Mouse (Mus musculus) ovary, postnatal 36 days (tissue): ENCODE measurements around the gene Sec22c.
A peak's percentile ranks its signal among the peaks of the same experiment; 100 is the strongest.

Source experiments
- DNase-seq: peaks from one replicate; pipeline ENCODE4 v3.0.0; 2022; ENCODE audit warnings: low spot score, mixed read lengths

Gene Sec22c

DNA sequence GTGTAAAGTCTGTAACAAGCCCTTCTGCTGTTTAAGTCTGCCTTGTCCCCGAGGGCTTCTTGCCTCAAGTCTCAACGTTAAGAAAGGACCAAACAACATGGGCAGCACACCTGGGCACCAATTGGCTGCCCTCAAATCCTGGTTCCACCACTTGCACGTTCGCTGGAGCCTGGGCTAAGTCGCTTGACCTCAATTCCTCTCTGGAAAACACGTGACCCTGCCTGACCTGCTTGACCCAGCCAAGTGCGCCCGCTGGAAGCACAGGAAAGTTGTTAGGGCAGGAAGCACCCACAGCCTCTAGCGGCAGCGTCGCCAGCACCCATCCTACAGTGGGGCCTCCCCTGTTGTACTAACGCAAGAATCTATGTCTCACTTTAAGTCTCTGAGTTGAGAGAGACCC is 10.6 kb downstream of the Sec22c start:
- no peak for DNase-seq

DNA sequence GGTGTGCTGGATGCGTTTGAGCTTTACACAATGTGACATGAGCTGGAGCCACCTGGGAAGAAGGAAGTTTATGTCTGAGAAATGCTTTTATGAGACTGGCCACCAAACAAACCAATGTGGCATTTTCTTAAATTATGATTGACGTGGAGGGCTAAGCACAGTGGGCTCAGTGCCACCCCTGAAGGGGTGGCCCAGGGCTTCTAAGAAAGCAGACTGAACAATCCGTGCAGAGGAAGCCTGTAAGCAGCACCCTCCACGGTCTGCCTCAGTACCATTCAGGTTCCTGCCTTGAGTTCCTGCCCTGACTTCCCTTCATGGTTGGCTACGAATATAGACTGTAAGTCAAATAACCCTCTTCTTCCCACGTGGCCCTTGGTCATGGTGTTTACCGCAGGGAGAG is 14.6 kb downstream of the Sec22c start:
- no peak for DNase-seq

DNA sequence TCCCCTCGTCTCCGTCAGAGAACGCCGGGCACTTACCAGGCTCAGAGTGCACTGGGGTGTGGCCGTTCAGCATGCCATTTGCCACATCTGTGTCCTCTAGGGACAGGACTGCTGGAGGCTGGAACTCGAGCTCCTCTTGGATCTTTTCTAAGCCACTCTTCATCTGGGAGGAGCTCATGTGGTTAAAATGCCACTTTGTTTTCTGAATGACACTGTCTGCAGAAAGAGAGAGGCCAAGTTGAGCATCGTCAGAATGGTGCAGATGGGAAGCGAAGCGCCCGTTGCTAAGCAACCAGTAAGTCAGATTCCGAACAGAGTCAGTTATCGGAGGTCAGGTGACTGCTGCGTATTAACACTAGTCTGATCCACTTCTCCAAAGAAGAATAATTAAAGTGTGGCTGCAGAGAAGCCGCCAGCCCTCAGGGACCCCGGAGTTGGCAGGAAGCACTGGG is 15.1 kb downstream of the Sec22c start:
- no peak for DNase-seq

DNA sequence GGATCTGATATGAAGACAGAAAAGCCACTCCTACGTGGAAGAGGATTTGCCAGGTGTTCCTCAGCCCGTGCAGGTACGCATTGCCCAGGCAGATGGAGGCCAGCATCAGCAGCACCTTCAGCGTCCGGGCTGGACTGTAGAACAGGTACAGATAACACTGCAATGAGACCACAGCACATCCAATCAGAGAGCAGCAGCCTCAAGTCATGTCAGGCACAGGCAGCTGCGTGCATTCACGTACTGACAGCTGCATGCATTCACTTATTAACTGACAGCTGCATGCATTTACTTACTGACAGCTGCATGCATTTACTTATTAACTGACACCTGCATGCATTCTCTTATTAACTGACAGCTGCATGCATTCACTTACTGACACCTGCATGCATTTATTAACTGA is 20.6 kb downstream of the Sec22c start:
- DNase-seq = no peak

DNA sequence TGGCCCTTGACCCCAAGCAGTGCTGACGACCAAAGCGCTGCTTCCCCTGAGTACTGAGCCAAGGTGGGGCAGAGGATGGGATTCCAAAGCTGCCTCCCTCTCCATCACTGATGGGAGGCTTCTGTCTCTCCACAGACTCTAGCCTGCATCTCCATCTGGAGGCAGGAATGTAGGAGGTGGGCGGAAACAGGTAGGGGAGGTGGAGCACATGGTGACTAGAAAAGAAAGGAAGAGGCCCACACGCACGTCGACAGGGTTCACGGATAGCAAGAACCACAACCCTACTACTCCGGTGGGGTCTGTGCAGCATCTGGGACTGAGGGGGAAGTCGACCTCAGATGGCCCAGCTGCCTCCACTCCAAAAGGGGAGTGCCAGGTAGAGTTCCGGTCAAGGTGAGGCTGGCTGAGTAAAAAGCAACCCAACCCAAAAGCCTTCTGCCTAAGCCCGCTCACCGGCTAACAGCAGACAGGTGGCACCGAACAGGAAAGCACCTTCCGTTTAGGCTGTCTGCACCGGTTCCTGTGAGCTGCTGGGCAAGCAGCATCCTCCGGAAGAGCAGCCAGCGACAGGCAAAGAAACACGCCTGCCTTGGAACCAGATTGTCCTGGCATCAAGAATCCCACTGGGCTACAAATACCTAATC is 23.1 kb downstream of the Sec22c start:
- DNase-seq = no peak

DNA sequence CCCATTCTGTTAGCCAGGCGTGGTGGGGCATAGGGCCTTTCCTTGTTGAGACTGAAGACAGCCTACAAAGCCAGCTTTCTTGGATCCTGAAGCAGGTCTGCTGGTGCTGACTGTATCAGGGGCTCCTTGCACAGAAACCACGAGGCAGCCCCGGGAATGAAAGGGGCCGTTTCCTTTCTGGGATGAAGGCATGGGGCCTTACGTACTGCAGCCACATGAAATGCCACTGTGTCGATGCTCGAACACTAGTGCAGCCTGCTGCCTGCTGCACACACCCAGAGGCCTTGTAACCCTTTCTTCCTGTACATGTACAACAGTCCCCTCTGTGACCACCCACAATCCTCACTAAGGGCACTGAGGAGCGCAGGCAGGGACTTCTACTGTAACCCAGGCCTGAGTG is 24.1 kb downstream of the Sec22c start:
- no peak for DNase-seq

DNA sequence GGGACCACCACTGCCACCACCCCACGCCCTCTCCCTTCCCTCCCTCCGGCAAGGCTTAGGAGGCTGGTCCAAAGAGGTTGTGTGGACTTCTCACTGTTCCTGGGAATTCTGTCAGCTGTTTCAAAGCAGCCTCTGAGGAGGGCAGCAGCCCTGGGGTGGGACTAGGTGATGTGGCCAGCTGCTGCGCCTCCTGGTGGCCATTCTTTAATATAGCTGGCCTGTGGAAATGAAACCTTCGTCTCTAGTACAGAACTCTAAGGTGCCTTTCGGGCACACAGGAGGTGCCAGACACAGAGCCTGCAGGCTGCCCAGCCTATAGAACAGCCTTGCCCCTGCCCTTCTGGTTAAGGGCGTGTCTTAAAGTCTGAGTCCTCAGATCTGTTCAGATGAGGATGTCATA is 25.7 kb downstream of the Sec22c start:
- peak; percentile 41 for DNase-seq

DNA sequence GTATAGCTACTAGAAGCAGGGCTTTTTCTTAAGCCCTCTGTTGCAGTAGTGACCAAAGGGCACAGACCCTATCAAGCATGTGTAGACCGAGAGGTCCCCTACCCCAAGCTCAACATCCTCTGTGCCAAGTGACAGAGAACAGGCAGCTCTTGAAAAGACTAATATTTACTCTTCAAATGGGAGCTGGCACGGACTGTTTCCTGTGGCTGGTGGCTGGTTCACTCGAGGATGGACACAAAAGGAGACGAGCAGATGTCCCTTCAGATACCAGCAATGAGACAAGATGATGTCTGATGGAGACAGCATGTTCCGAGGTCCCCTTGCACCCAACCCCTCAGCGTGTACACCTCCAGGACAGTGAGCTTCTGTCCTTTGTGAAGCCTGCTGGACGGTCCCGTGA is 27.8 kb downstream of the Sec22c start:
- DNase-seq = no peak

DNA sequence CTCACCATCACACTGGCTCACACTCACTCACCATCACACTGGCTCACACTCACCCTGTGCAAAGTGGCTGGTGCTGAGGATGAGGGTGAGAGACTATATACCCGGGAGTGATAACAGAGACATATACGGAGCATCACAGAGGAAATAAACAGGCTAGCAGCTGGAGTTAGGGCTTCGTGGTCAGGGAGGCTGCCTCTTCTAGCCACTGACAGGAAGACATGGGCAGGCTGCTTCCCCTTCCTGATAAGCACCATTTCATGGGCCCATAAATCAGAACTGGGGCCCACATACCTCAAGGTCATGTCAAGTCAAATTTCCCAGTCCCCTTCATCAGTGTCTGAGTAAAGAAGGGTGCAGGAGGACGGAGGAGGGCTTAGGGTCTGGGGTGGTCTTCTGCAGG is 28.2 kb downstream of the Sec22c start:
- no peak for DNase-seq

DNA sequence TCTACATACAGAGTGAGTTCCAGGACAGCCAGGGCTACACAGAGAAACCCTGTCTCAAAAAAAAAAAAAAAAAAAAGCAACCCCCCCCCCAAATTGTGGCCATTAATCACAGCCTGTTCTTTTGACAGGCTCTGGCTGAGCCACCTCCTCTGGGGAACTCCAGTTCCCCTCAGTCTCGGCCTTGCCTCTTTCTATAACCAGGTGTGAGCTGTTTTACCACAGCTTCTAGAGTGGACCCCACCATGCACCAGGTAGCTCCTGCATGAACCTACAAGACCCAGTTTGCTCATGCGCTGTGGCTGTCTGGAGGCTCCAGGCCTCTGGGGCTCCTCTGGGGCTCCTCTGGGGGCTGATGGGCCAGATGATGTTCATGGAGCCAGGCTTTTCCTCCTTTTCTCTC is 29.7 kb downstream of the Sec22c start:
- DNase-seq = no peak

DNA sequence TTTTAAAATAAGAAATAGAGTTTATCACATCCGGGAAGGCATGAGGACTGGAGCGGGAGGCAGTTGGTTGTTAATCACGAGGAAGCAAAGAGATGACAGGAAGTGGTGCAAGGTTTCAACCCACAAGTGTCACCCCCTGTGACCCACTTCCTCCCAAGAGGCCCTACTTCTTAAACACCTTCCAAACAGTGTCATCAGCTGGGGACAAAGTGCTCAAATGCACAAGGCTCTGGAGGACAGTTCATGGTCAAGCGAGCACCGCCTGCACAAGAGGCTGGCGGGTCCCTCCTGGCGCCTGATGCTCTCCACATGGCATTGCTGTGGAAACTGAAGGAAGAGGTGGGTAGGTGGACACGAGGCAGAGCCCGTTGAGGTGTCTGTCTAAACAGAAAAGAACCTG is 30.3 kb downstream of the Sec22c start:
- no peak for DNase-seq

DNA sequence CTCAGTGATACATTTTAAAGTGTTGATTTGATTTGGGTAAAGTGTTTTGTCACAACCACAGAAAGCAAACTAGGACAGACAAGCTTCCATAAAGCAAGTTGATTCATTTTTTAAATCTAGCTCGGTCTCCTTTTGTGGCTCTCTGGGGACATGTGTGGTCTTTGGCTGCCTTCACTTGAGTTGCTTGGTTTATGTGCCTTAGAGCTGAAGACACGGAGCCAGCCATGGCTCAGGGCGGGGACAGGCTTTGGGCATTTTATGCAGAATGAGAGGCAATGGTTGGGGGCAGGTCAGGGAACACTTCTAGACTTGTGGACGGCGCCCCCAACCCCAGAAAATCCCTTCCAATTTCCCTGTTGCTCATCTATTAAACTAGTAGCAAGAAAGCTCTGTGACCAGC is 31.6 kb downstream of the Sec22c start:
- no peak for DNase-seq

DNA sequence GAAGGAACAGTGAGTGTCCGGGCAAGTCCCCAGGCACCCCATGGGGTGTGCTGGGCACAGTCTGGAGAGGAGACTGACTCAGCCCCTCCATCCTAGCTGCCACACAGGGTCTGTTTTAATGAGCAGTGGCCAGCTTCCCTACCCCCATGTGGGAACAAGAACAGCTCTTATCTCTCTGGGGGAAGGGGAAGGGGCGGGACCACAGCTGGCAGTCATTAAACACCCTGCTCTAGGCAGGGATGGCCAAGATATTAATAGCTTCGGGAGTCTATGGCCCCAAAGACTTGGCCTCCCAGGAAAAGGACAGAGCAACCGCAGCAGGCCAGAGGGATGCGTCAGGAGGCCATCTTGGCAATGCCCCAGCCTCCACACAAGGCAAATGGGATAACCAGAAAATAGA is 33.0 kb downstream of the Sec22c start:
- DNase-seq = no peak

DNA sequence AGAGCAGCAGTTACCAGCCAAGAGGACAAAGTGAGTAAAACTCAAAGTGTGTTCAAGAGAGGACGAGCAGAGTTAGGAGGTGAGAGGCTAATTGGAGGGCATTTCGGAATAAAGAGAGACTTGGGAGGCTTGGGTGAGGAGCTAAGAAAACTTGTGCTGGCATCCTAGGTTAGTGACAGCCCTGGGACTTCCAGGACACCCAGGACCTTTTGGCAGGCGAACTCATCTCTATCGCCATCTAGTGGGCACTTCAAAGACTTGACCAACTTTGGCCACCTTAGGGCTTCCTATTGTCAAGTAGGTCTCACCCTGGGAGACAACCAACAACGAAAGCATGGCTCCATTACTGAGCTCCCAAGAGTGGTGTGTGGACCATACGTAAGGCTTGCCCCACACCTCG is 34.0 kb downstream of the Sec22c start:
- peak; percentile 19 for DNase-seq

DNA sequence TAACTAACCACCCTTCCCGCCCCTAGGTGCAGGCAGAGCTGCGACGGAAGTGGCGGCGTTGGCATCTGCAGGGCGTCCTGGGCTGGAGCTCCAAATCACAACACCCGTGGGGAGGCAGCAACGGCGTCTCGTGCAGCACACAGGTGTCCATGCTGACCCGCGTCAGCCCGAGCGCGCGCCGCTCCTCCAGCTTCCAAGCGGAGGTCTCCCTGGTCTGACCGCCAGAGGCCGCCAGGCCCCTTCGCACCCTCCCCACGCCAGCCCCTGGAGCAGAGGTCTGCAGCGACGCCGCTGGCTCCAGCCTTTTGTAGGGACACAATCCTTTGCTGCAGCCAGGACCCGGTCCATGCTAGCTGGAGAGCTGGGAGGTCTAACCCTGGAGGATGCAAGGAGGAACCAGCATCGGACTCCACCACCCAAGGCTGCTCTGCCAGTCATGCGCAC is 35.9 kb downstream of the Sec22c start:
- peak; percentile 73 for DNase-seq

DNA sequence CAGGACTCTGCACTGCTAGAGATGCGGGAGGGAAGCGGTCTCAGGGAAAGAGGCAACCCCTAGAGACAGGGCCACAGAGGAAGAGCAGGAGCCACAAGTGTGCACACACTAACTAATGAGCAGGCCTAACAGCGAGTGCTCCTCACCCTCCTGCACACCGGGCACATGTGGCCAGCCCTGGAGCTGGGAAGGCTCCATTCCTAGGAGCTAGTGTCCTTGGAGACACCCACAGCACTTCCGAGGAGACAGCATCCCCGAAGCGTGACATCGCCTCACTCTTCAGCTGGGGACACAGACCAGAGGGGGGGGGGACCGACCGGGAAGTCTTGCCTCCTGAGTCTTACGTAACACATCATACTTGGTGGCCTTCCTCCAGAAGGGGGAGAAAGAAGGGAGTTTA is 37.5 kb downstream of the Sec22c start:
- DNase-seq = no peak

DNA sequence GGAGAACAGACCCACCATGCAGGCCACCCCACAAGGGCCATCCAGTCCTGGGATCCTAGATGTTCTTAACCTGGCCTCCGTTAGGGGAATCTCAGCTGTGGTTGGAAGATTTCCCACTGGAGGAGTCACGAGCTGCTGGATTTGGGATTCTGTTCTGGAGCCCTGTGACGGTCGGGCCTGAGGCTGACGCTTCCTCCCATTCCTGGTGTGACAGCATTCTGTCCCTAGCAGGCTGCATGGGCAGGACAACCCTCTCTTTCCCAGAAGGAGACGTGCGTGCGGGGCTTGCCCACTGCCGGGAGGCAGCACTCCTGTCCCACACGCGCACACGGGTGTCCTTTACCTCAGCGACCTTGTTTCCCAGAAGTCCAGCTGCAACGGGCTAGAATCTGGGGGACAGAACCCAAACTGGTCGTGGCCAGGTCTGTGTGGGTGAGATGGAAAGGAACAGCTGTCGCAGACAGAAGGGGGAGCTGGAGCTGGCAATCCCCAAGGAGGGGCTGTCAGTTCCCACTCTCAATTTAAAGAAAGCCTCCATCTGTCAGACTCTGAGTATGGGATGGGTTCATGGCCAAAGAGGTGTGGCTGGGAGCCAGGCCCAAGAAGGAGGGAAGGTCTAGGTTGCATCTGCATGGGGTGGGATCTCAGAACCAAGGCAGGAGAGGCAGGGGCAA is 38.2 kb downstream of the Sec22c start:
- DNase-seq = no peak

DNA sequence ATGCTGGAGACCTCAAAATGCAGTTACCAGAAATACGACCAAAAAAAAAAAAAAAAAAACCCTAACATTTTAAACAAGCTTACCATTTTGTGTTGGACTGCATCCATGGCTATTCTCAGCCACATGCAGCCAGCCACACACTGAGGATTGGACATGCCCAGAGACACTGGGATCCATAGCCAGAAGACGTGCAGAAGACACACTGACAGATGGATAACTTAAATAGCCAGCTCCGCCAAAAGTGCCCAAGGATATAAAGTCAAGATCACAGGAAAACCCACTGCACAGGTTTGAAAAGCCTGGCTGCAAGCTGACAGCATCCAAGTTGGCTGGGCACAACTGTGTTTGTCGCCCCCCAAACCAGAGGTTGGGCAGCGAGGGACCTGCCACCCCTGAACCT is 41.2 kb downstream of the Sec22c start:
- no peak for DNase-seq

DNA sequence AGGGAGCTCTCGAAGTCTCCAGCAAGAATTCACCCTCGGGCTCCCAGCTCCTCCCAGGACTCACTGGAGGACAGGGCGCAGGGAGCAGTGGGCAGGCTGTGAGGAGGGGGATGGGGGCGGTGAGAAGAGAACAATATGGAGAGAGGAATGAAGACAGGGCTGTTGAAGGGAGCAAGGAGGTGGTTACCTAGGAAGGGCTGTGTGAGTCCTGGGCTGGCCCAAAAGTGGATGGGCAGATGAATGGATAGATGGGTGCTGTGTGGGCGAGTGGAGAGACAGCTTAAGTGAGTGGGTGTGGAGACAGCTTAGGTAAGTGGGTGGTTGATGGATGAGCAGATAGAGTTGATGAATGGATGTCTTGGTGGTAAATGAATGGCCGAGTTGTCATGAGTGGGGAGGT is 41.8 kb downstream of the Sec22c start:
- no peak for DNase-seq

DNA sequence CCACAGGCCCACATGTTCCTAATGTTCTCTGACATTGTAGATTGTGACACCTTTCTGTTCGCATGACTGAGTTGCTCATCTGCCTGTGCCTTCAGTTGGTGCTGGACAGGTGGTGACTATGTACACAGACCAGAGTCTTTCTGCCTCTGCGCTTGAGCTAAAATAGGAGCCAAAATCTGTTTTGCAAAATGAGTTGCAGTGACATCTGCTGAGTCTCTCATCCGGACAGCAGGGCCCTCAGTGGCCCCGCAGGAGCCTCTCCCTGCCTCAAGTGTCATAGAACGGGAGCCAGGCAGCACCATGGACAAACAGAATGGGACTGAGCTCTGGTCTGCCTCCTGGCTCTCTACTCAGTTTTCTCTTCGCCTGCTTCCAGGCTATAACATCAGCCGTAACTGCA is 45.5 kb downstream of the Sec22c start:
- no peak for DNase-seq

DNA sequence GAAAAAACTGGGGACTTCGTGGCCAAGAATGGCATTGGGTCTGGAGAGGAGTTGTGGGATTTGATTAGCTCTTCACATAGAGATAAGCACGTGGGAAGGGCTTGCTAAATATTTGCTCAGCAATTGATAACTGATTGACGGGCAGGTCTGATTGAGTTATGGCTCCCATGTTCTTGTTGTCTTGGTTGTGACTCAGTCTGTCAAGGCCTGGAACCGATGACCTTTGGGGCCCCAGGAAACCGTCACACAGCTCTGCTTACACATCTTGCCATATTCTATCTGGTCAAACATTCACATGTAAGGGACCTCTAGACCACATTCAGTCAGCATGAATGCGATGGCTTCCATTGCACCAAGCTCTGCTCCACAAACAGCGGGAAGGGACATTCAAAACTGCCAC is 47.0 kb downstream of the Sec22c start:
- DNase-seq = no peak

DNA sequence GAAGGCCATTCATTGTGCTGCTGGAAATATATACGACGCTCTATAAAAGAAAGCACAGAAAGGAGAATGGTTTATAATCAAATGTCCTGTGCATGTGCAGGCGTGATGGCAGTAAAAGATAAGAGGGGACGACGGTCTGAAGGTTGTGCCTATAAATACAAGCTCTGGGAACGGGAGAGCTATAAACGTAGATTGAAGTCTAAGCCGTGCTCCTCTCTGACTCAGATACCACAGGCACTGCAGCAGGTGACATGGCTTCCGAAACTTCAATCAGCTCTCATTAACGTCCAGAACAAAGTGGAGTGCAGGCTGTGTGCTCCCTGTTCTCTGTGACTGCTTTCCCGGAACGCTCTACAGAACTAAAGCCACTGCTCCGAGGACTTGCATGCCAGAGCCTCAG is 48.1 kb downstream of the Sec22c start:
- no peak for DNase-seq

DNA sequence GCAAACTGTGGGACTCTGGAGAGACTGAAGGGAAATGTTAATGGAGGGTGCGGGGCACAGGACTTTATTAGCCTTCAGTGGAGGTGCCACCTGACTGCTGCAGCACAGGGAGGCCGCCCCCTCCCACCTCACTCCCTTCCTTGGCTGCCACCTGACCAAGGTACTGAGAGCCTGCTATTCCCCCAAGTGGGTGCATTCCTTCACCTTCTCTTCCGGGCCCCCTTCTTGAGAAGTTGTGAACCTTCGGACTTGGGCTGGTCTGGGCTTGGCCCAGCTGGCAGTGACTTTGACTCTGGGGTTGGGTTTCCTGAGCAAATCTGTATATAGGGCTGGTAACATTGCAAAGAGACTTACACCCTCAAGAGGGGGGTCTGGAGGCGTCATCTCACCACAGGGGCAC is 49.0 kb downstream of the Sec22c start:
- no peak for DNase-seq

DNA sequence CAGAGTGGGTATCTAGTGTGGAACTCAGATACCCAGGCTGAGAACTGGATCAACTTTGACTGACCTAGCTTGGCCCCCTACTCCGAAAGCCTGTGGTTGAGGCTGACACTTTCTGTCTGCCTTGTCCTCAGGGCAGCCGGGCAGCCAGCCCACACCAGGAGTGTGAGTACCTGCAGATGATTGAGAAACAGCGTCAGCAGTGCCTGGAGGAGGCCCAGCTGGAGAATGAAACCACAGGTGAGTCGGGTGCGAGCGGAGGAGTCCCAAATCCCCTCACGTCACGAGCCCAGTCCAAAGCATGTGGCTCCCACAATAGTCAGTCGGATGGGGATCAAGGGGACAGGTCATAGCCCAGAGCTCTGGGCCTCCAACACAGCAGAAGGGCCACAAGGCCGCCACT is 51.6 kb downstream of the Sec22c start:
- DNase-seq = no peak
